Comparison of ENCODE assay signal across 9 mouse cellular contexts in genomic region chr7:144037966-144038669, GRCm38 (mm10). TPM values are rescaled to one million over a fixed set of nuclear protein-coding genes. Genes with fewer than 3 reads are reported as not detected.
A peak's percentile ranks its signal among the peaks of the same experiment; 100 is the strongest.
DNase-seq lines count a peak whose midpoint lies in the region; ATAC-seq and TF ChIP-seq lines count a peak whose summit lies in the region.
"Had no signal": no experiment of that assay in that cellular context is flagged by ENCODE, and none has a peak within 500 bp of the region (broad histone marks: within the 10 kb centered on the region; RNA-seq: fewer than 3 reads in every experiment).

No protein-coding gene starts in this region.

- H3K4me1 ChIP-seq in forebrain, embryonic 16.5 days (replicated peaks; ENCODE audit: control insufficient read depth, insufficient read depth, low read length) = peaks cover 16% of the 10 kb centered on the region
- H3K4me1 ChIP-seq in midbrain, embryonic 16.5 days (ENCODE audit: control insufficient read depth, insufficient read depth, low read length) = peaks cover 3% of the 10 kb centered on the region; the same call in 1 of the 2 replicates
- H3K4me1 ChIP-seq: limb, embryonic 13.5 days had no signal

- peak; percentile 88 for ATAC-seq in forebrain, embryonic 16.5 days
- ATAC-seq in midbrain, embryonic 16.5 days = peak; percentile 83

- no peak overlapping the region for H3K4me2 ChIP-seq in forebrain, embryonic 16.5 days (ENCODE audit: low read length)
- no peak overlapping the region for H3K4me2 ChIP-seq in midbrain, embryonic 16.5 days (ENCODE audit: low read length)
- H3K4me2 ChIP-seq: limb, embryonic 13.5 days had no signal

- H3K4me3 ChIP-seq in forebrain, embryonic 16.5 days (replicated peaks; ENCODE audit: low read length) = no peak overlapping the region
- H3K4me3 ChIP-seq in left cerebral cortex, adult 2 months = no peak overlapping the region
- H3K4me3 ChIP-seq in midbrain, embryonic 16.5 days (ENCODE audit: low read depth, low read length) = no peak overlapping the region
- H3K4me3 ChIP-seq: limb, embryonic 13.5 days had no signal

- peak; percentile 98 for DNase-seq in Muller cell, postnatal 12 days (ENCODE audit: inconsistent ontology term)
- peak; percentile 21 to 65 for DNase-seq in adrenal gland, postnatal 4 days (ENCODE audit: low spot score in 2 of 2)
- DNase-seq in heart, postnatal 4 days = peak; percentile 77
- DNase-seq in left cerebral cortex, adult 2 months (ENCODE audit: extremely low spot score in 1 of 2, low spot score in 2 of 2) = peak; percentile 39 to 46
- DNase-seq in spleen, adult 12 weeks (ENCODE audit: low spot score) = no peak
- DNase-seq in MN1 (ENCODE audit: low spot score) = no peak

- no peaks in the 10 kb centered on the region for H3K27me3 ChIP-seq in forebrain, embryonic 16.5 days (replicated peaks; ENCODE audit: control insufficient read depth, insufficient read depth, low read length)
- no peaks in the 10 kb centered on the region for H3K27me3 ChIP-seq in midbrain, embryonic 16.5 days (ENCODE audit: control insufficient read depth, insufficient read depth, low read depth, low read length)
- H3K27me3 ChIP-seq: limb, embryonic 13.5 days had no signal

- no peak overlapping the region for H3K9ac ChIP-seq in forebrain, embryonic 16.5 days (replicated peaks; ENCODE audit: low read depth, low read length)
- H3K9ac ChIP-seq in midbrain, embryonic 16.5 days (ENCODE audit: low read depth, low read length) = no peak overlapping the region
- H3K9ac ChIP-seq: limb, embryonic 13.5 days had no signal

- intact Hi-C loops in left cerebral cortex, adult 2 months (cut with DNase I) = loop anchor here (5.0 kb wide), 1 partner anchor 61 kb away; no protein-coding TSS in a partner anchor

- H3K9me3 ChIP-seq in forebrain, embryonic 16.5 days (ENCODE audit: control insufficient read depth, low read length) = no peaks in the 10 kb centered on the region
- H3K9me3 ChIP-seq in midbrain, embryonic 16.5 days (replicated peaks; ENCODE audit: control insufficient read depth, low read length, poor library complexity, severe bottlenecking) = no peaks in the 10 kb centered on the region
- H3K9me3 ChIP-seq: limb, embryonic 13.5 days had no signal

- TF ChIP-seq CTCF in left cerebral cortex, adult 2 months (IDR thresholded peaks at IDR 0.05) = no peak; the same call in 1 of the 2 replicates

- no peaks in the 10 kb centered on the region for H3K36me3 ChIP-seq in forebrain, embryonic 16.5 days (ENCODE audit: control insufficient read depth, insufficient read depth)
- H3K36me3 ChIP-seq in midbrain, embryonic 16.5 days (ENCODE audit: control insufficient read depth, insufficient read depth, low read length) = no peaks in the 10 kb centered on the region
- H3K36me3 ChIP-seq: limb, embryonic 13.5 days had no signal

- WGBS in forebrain, embryonic 16.5 days = 5% methylated on average over 9 of the region's 9 CpGs
- 17% methylated on average over 9 of the region's 9 CpGs for WGBS in midbrain, embryonic 16.5 days

- H3K27ac ChIP-seq in forebrain, embryonic 16.5 days (ENCODE audit: low read length) = peak overlapping the region; percentile 83
- no peak overlapping the region for H3K27ac ChIP-seq in left cerebral cortex, adult 2 months
- peak overlapping the region; percentile 63 for H3K27ac ChIP-seq in midbrain, embryonic 16.5 days (ENCODE audit: low read length)
- H3K27ac ChIP-seq: limb, embryonic 13.5 days had no signal

RNA-seq across cellular contexts. Expression of gene Shank2, which starts 36.4 kb away (rescaled TPM):
- 10 to 100 TPM; 11.1 to 17.7 TPM for total RNA-seq in adrenal gland, postnatal 4 days (2021)
- polyA plus RNA-seq in forebrain, embryonic 16.5 days (2015; fragmentation: Nextera tagmentation; extraction: Ambion mirVana) = 7.1 and 9.7 TPM in 2 replicates
- under 1 TPM; 0.88 to 0.97 TPM for total RNA-seq in heart, postnatal 4 days (2021)
- 100 to 1,000 TPM; 163 to 170 TPM for total RNA-seq in left cerebral cortex, adult 2 months (2021)
- polyA plus RNA-seq in midbrain, embryonic 16.5 days (2015; fragmentation: Nextera tagmentation; extraction: Ambion mirVana) = 10.0 and 10.5 TPM in 2 replicates

Comparison
In these comparisons a context has a peak if more than half of its experiments do, and no peak if none do; other contexts are left out.
1. DNase-seq: peak in Muller cell, postnatal 12 days (single experiment), adrenal gland, postnatal 4 days (2 of 2), heart, postnatal 4 days (single experiment) and left cerebral cortex, adult 2 months (2 of 2); none in spleen, adult 12 weeks (single experiment) and MN1 (single experiment).
2. RNA of gene Shank2, which starts 36.4 kb away (total RNA-seq): 163 to 170 TPM in left cerebral cortex, adult 2 months; 11.1 to 17.7 TPM in adrenal gland, postnatal 4 days and 0.88 to 0.97 TPM in heart, postnatal 4 days; every median in the first group is over 4 times any median in the second.